Mouse (Mus musculus) ovary, postnatal 10 days (tissue): ENCODE results near the gene Tnk2.

Experiments used
- DNase-seq: peaks from one replicate; pipeline ENCODE4 v3.0.0; 2022; ENCODE audit warnings: low spot score

Tnk2 gene

GRCm38 (mm10) chr16:32660095-32660494, 16.4 kb downstream of the Tnk2 start:
- no peak for DNase-seq

DNA sequence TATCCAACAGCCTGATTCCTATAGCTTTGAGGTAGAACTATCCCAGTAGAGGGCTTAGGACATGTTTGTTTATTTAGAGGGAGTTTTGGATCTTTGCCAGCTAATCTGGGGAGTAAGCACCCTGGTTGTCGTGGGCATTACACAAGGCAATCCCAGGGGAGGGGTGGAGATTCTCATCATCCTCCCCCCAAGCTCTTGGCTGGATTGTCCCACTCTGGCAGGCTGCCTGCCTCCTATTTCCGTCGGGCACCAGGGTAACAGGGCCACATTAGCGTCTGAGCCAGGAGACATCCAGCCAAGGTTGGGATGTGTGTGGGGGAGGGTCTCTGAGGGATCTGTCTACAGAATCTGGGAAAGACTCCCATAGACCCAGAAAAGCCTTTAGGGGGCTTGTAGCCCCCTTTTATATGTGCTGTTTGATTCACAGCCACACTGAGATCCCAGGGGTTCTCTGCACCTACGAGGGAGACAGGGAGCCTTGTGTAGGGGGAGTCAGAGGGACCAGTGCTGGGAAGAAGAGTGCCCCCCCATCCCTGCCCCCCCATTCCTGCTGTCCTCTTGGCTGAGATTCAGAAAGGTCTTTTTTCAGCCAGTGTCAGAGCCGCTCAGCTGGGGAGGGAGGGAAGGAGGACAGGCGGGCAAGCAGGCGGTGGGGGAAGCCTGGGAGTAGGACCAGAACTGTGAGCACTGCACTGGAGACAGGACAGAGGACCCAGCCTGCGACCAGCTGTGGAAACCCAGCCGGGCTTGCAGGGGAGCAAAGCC, 17.1 kb downstream of the Tnk2 start:
- no peak for DNase-seq

DNA sequence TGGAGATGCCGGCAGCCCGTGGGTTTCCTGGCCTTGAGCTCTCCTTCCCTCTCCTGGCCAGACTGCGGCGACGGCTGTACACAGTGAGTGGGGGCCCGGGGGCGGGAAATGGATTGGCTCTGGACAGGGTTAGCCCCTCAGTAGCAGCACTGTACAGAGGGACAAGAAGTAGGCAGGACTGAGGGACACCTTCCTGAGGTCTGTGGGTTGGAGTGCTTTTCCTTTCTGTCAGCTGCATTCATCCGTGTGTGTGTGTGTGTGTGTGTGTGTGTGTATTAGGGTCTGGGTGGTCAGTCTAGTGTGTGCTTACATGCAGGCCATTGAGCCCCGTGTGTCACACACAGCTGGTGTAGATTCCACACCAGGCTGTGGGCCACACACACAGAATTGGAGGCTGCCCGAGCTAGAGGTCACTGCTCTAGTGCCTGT, 17.8 kb downstream of the Tnk2 start:
- DNase-seq = no peak

GRCm38 (mm10) chr16:32662372-32662771, 18.7 kb downstream of the Tnk2 start:
- no peak for DNase-seq

GRCm38 (mm10) chr16:32663231-32663858, 19.7 kb downstream of the Tnk2 start:
- no peak for DNase-seq

DNA sequence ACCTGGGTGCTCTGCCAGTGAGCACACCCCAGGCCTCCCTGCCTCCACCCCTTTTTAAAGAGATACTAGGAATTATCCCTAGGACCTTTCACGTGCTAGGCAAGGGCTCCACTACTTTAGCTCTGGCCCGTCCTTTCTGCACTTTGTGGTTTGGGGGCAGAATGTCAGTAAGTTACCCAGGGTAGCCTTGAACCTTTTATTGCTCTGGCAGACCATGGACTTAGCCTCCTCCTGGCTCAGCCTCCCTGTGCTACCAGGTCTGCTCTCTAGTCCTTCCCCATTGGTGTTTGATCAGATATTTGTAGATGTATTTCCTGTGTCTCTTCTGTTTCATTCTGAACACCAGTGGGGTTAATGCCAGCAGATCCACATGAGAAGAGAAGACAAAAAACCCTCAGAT, 20.5 kb downstream of the Tnk2 start:
- no peak for DNase-seq

DNA sequence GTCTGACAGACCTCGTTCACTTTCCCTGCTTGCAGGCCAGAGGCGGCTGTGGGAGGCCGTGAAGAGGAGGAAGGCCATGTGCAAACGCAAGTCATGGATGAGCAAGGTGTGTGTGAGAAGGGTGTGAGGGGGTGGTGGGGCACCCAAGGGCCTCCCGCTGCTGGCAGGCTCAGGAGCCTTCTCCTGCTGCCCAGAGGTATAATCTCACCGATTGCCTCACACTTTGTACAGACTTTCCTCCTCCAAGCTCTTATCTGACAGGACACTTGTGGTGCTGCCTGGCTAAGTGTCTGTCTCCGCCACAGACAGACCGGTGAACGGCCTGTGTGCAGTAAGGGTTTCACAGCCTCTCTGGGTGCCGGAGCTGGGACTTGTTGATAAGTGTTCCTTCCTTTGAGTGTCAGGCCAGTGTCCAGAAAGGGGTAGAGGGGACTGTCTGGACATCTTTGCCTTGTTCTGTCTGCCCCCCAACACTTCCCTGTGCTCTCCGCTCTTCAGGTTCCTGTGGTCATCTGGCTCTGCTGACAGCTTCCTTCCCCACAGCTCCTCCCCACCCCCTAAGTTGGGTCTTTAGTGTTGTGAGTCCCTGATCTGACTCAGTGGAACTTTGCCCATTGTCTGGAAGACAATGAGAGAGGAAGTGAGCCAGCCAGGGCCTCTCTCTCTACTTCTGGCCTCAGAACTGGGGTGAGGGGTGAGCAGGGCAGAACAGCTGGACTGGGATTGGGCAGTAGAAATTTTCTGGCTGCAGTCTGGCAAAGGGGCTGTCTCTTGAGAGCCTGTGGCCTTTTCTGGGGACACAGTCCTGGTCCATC, 22.4 kb downstream of the Tnk2 start:
- DNase-seq = no peak

GRCm38 (mm10) chr16:32666671-32667551, 23.2 kb downstream of the Tnk2 start:
- no peak for DNase-seq

- DNase-seq = no peak
These were observed 23.8 kb downstream of the Tnk2 start for GRCm38 (mm10) chr16:32667552-32667872.

DNA sequence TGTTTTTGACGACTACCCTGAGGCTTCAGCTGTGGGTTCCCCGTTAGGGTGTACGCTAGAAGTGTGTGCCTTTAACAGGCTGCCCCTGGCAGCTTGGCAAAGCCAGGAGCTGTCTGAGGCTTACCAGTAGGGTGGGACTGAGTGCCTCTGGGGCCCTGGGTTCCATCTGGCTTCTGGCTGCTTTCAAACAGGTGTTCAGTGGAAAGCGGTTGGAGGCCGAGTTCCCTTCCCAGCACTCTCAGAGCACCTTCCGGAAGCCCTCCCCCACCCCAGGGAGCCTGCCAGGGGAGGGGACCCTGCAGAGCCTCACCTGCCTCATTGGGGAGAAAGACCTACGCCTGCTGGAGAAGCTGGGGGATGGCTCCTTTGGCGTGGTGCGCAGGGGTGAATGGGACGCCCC, 24.4 kb downstream of the Tnk2 start:
- DNase-seq = no peak

- DNase-seq = no peak
These were observed 24.8 kb downstream of the Tnk2 start for GRCm38 (mm10) chr16:32668472-32668871.

DNA sequence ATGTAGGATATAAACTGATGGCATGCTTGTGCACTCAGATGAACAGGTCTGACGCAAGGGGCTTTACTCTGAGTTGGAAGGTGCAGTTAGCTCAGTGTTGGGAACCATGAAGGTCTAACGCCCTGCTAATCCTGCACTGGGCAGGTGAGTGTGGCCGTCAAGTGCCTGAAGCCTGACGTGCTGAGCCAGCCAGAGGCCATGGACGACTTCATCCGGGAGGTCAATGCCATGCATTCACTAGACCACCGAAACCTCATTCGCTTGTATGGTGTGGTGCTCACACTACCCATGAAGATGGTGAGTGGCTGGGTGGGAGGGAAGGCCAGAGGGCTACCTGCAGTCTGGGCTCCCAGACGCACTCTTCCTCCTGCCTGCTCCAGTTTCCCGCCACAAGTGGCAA, 25.6 kb downstream of the Tnk2 start:
- DNase-seq = no peak

GRCm38 (mm10) chr16:32670354-32671124, 26.9 kb downstream of the Tnk2 start:
- DNase-seq = no peak

DNA sequence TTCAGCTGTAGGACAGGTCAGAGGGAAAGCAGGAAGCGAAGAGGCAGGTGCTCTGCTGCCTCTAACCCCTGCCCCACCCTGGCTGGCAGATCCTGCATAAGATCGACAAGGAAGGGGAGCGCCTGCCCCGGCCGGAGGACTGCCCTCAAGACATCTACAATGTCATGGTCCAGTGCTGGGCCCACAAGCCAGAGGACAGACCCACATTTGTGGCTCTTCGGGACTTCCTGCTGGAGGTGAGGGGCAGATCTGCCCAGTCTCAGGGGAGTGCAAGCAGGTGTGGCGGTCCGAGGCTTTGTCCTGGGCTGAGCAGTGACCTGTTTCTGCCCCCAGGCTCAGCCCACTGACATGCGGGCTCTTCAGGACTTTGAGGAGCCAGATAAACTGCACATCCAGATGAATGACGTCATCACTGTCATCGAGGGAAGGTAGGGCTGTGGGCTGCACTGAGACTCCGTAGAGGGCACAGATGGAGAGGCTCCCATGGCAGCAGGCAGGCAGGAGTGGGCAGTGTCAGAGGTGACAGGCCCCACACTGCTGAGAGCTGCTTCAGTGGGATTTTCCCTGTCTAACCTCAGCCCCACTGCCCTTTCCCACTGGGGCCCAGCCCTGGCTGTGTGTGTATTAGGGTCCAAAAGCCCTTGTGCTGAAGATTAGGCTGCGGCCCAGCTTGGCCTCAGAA, 27.7 kb downstream of the Tnk2 start:
- no peak for DNase-seq

GRCm38 (mm10) chr16:32672250-32672649, 28.6 kb downstream of the Tnk2 start:
- DNase-seq = no peak

DNA sequence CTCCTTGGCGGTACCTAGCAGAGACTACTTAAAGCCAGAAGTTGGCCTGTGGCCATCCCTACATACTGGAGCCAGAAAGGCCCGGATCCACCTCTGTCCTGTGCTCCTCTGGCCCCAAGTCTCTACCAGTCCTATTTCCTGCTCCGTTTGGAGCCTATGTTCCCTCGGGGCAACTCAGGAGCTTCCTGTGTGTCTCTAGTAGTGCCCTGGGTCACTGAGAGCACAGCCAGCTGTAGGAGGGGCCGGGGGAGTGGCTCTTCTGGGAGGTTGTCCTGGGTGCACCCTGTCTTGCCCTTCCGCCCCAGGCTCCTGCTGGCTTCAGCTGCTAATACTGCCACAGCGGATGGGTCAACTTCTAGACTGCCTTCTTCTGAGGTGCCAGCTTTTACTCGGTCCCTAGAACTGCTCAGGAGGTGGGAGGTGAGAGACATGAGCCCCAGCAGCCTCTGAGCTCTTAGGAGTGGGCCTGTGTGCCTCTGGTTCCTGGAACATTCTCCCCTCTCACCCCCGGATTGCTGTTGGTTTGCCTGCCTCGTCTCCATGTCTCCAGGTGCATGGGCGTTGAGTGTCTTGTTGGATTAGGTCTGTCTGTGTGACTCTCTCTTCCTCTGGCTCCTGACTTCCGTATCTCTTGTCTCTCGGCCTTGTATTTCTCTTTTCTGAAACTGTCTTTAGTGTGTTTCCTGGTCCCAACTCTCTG, 29.3 kb downstream of the Tnk2 start:
- no peak for DNase-seq

- no peak for DNase-seq
These were observed 30.6 kb downstream of the Tnk2 start for GRCm38 (mm10) chr16:32674121-32674740.

- no peak for DNase-seq
These were observed 33.5 kb downstream of the Tnk2 start for GRCm38 (mm10) chr16:32677040-32677700.

DNA sequence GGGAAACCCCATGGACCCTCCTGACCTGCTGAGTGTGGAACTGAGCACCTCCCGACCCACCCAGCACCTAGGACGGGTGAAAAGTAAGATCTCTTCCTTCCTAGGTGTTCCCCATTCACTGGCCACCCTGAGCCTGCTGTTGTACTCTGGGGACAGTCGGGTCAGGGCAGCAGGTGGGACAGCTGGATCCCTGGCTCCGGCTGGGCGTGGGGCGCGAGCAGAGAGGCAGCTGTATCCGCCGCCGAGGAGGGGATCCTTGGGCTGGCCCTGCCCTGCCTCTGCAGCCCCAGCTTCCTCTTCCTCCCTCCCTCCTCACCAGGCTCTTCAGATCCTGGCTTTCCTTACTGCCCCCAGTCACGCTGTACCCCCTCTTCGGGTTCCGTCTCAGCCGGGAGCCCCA, 34.2 kb downstream of the Tnk2 start:
- no peak for DNase-seq
